Mouse (Mus musculus) spleen, adult 2 months (tissue): ENCODE results near the gene Tchp. TPM values are rescaled to one million over a fixed set of nuclear protein-coding genes. Genes with fewer than 3 reads are reported as not detected.

Source experiments
- DNase-seq, 2 experiments: peaks; one replicate each; pipeline versions ENCODE4 v3.0.0 to v3.0.0-alpha.2; 2012 to 2021; ENCODE audit warnings: low spot score in 2 of 2, low read depth in 1 of 2
- H3K27ac ChIP-seq: fragments of 200-500 bp; 2 replicates; pipeline ENCODE4 v1.5.1; 2012; ENCODE audit warnings: low read length, inconsistent platforms; ENCODE audit not compliant: insufficient read depth
- H3K27me3 ChIP-seq: fragments of 200-500 bp; 2 replicates; pipeline ENCODE4 v1.6.1; 2012; ENCODE audit warnings: mild to moderate bottlenecking, moderate library complexity, low read length, inconsistent platforms; ENCODE audit not compliant: control insufficient read depth, insufficient read depth
- H3K36me3 ChIP-seq: fragments of 200-500 bp; 2 replicates; pipeline ENCODE4 v1.6.1; 2012; ENCODE audit warnings: mild to moderate bottlenecking, low read length, inconsistent platforms; ENCODE audit not compliant: control insufficient read depth, insufficient read depth
- H3K4me1 ChIP-seq: fragments of 200-500 bp; 2 replicates; pipeline ENCODE4 v1.6.1; 2011; ENCODE audit warnings: inconsistent platforms; ENCODE audit not compliant: control insufficient read depth, insufficient read depth, insufficient read length
- H3K4me3 ChIP-seq: fragments of 200-500 bp; 2 replicates; pipeline ENCODE4 v1.5.1; 2011; ENCODE audit warnings: mild to moderate bottlenecking, inconsistent platforms; ENCODE audit not compliant: insufficient read depth, insufficient read length; ENCODE audit errors: extremely low read depth
- CTCF ChIP-seq: fragments of 200-500 bp; IDR thresholded peaks from 2 replicates; pipeline ENCODE4 v1.5.1; 2011; ENCODE audit warnings: mild to moderate bottlenecking, inconsistent platforms; ENCODE audit not compliant: insufficient read depth, insufficient read length, insufficient replicate concordance; ENCODE audit errors: extremely low read depth
- POLR2A ChIP-seq: fragments of 200-500 bp; IDR thresholded peaks from 2 replicates; pipeline ENCODE4 v1.6.1; 2011; ENCODE audit warnings: low read depth, low read length, inconsistent platforms
- WGBS: fragments of 180-500 bp; shearing (Covaris S2); methylation state at CpG from one replicate; pipeline ENCODE4 v1.1.7; 2018; 5-methylcytosine and 5-hydroxymethylcytosine counted together
- polyA plus RNA-seq: library from polyadenylated mRNA; depleted of rRNA; stranded (reverse); fragments of >200 nt; gene quantifications from 2 replicates; pipeline ENCODE4 v1.2.3, GENCODE M21; 2012

Tchp gene
- polyA plus RNA-seq, 1 experiment, result 14.1 TPM

- WGBS, result 81% methylated on average over 12 of the region's 12 CpGs
- no peak for DNase-seq
- peaks cover 61% of the 10 kb centered on the region for H3K36me3 ChIP-seq
- no peaks in the 10 kb centered on the region for H3K27me3 ChIP-seq
- no peak overlapping the region for H3K27ac ChIP-seq
- TF ChIP-seq POLR2A (no peak), CTCF (no peak)
- H3K4me1 ChIP-seq, result no peaks in the 10 kb centered on the region
- H3K4me3 ChIP-seq, result no peak overlapping the region
Measured at GRCm38 (mm10) chr5:114738707-114739241, 31.2 kb downstream of the Tchp start.

DNA sequence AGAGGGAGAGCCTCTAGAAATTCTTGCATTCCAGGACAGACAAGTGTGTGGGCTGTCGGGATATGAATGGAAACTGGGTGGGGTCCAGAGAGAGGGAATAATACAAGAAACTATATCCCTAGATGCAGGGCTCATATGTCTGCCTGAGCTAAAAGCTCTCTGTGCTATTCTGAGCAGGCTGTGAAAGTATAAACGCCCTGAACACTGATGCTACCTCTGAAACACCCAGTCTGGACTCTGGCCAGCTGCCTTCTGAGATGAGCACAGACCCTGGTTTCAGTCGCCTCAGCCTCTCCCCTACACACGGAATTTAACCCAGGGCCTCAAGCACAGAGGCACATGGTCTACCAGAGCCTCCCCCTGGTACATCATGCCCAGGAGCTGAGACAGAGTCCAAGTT, 33.0 kb downstream of the Tchp start:
- Histone ChIP-seq H3K27me3 (no peaks in the 10 kb centered on the region), H3K4me1 (no peaks in the 10 kb centered on the region), H3K27ac (no peak overlapping the region), H3K36me3 (peaks cover 66% of the 10 kb centered on the region), H3K4me3 (no peak overlapping the region)
- no peak for TF ChIP-seq CTCF
- TF ChIP-seq POLR2A, result no peak
- WGBS, result 85% methylated on average over 4 of the region's 4 CpGs
- no peak for DNase-seq

GRCm38 (mm10) chr5:114742572-114742971, 35.0 kb downstream of the Tchp start:
- no peak for DNase-seq
- Histone ChIP-seq H3K4me1 (peaks cover 5% of the 10 kb centered on the region; the same call in 1 of the 2 replicates), H3K36me3 (peaks cover 56% of the 10 kb centered on the region), H3K27me3 (no peaks in the 10 kb centered on the region), H3K4me3 (no peak overlapping the region), H3K27ac (no peak overlapping the region)
- 96% methylated on average over 10 of the region's 10 CpGs for WGBS
- TF ChIP-seq CTCF (no peak), POLR2A (no peak)

- peaks cover 58% of the 10 kb centered on the region for H3K36me3 ChIP-seq
- peaks cover 5% of the 10 kb centered on the region; the same call in 1 of the 2 replicates for H3K4me1 ChIP-seq
- no peak overlapping the region for H3K27ac ChIP-seq
- H3K27me3 ChIP-seq, result no peaks in the 10 kb centered on the region
- WGBS, result 96% methylated on average over 13 of the region's 13 CpGs
- no peak for DNase-seq
- no peak overlapping the region for H3K4me3 ChIP-seq
- TF ChIP-seq POLR2A (no peak), CTCF (no peak)
Measured at GRCm38 (mm10) chr5:114742998-114743696, 35.6 kb downstream of the Tchp start.

GRCm38 (mm10) chr5:114743697-114744090, 36.1 kb downstream of the Tchp start:
- no peak for DNase-seq
- H3K4me3 ChIP-seq, result no peak overlapping the region
- no peaks in the 10 kb centered on the region for H3K27me3 ChIP-seq
- peaks cover 5% of the 10 kb centered on the region; the same call in 1 of the 2 replicates for H3K4me1 ChIP-seq
- H3K36me3 ChIP-seq, result peaks cover 56% of the 10 kb centered on the region
- no peak overlapping the region for H3K27ac ChIP-seq
- WGBS, result 95% methylated on average over 8 of the region's 8 CpGs
- no peak for TF ChIP-seq CTCF
- TF ChIP-seq POLR2A, result no peak

DNA sequence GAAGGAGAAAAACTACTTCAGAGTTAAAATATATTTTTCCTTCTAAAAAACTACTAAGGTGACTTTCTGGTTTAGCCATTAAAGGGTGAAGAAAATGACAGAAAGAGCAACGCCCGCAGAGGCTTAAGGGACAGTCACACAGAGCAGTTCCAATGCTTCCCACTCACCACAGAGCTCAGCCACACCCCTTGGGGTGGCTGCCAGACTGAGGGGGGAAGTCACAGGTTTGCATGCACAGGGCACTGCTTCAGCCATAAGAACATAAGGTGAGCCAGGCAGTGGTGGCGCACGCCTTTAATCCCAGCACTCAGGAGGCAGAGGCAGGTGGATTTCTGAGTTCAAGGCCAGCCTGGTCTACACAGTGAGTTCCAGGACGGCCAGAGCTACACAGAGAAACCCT, 38.0 kb downstream of the Tchp start:
- DNase-seq, result peak in 1 of 2 experiments; percentile 27
- Histone ChIP-seq H3K36me3 (peaks cover 59% of the 10 kb centered on the region), H3K27ac (no peak overlapping the region), H3K4me3 (no peak overlapping the region), H3K4me1 (peaks cover 5% of the 10 kb centered on the region; the same call in 1 of the 2 replicates), H3K27me3 (no peaks in the 10 kb centered on the region)
- 65% methylated on average over 5 of the region's 5 CpGs for WGBS
- TF ChIP-seq CTCF (no peak), POLR2A (no peak)

DNA sequence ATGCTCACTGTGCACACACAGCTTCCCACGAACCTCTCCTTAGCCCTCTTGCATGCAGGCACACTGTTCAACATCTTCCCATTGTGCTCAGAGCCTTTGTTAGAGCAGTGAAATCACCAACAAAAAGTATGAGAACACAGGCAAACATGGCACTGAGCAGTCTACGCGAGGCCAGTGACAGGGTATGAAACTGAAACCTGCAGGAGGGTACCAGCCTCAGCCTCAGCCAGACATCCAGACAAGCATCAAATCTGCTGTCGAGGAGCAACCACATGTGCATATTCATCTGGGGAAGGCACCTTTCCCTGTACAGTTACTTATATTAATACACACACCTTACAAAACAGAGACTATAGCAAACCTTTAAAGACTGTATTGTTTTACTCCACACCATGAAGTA, 39.3 kb downstream of the Tchp start:
- peaks cover 5% of the 10 kb centered on the region; the same call in 1 of the 2 replicates for H3K4me1 ChIP-seq
- no peaks in the 10 kb centered on the region for H3K27me3 ChIP-seq
- no peak overlapping the region for H3K4me3 ChIP-seq
- no peak for TF ChIP-seq CTCF
- no peak for TF ChIP-seq POLR2A
- no peak for DNase-seq
- 65% methylated on average over 4 of the region's 4 CpGs for WGBS
- peak overlapping the region; percentile 26 for H3K27ac ChIP-seq
- peaks cover 63% of the 10 kb centered on the region for H3K36me3 ChIP-seq
